22 mouse cellular contexts compared by ENCODE assay signal in the genomic region with DNA sequence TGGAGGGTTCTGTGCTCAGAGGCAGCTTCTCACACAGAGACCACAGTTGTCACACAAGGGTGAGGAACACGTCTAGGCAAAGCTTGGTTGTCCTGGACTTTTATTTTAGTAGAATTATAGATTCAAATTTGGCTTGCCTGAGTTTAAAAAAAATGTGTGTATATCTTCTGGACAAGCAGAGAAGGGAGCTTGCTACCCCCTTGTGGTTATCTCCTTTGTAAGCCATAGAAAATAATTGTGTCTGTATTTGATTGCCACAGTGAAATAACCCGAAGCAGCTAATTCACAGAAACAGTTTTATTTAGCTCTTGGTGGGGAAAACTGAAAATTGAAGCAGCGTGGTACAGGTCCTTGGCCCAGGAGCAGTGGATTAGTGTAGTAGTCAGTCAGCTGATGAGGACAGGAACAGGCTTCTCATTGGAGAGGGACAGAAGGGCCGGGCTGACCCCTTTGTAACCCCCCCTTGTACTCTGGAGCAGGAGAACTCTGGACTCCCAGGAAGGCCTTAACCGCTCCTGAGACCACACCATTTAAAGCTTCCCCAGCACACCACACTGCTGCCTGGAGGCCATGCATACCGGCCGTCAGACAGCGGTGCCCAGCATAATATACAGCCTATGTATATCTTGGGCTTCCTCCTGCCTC. TPM values are rescaled to one million over a fixed set of nuclear protein-coding genes. Genes with fewer than 3 reads are reported as not detected.
DNase-seq lines count a peak whose midpoint lies in the region; ATAC-seq and TF ChIP-seq lines count a peak whose summit lies in the region.
"Had no signal": no experiment of that assay in that cellular context is flagged by ENCODE, and none has a peak within 500 bp of the region (broad histone marks: within the 10 kb centered on the region; RNA-seq: fewer than 3 reads in every experiment).

No protein-coding gene starts in this region.

- no peak for TF ChIP-seq EP300 in lung, postnatal 0 days (IDR thresholded peaks at IDR 0.05)

- peaks cover 24% of the 10 kb centered on the region; the same call in 1 of the 2 replicates for H3K36me3 ChIP-seq in hindbrain, postnatal 0 days (ENCODE audit: insufficient read depth, low read length)
- H3K36me3 ChIP-seq in hindbrain, embryonic 14.5 days (replicated peaks; ENCODE audit: control insufficient read depth, insufficient read depth): peaks cover 61% of the 10 kb centered on the region
- peaks cover 17% of the 10 kb centered on the region; the same call in 1 of the 2 replicates for H3K36me3 ChIP-seq in lung, postnatal 0 days (ENCODE audit: insufficient read depth, low read length)

- 77% methylated on average over 8 of the region's 8 CpGs for WGBS in hindbrain, postnatal 0 days
- WGBS in hindbrain, embryonic 14.5 days: 80% methylated on average over 8 of the region's 8 CpGs
- WGBS in lung, postnatal 0 days: 77% methylated on average over 8 of the region's 8 CpGs

- peak; percentile 42 for TF ChIP-seq CTCF in hindbrain, postnatal 0 days (IDR thresholded peaks at IDR 0.05; ENCODE audit: low read depth)
- TF ChIP-seq CTCF in lung, postnatal 0 days (IDR thresholded peaks at IDR 0.05): peak; percentile 52

- no peak for DNase-seq in hindbrain, postnatal 0 days (ENCODE audit: low spot score)
- DNase-seq in hindbrain, embryonic 14.5 days (ENCODE audit: low spot score): no peak
- DNase-seq in lung, postnatal 0 days (ENCODE audit: low spot score): no peak
- DNase-seq in lung, postnatal 10 days: no peak
- peak; percentile 51 to 67 for DNase-seq in kidney, adult 8-10 months
- peak; percentile 51 to 88 for DNase-seq in kidney, postnatal 25 days
- no peak for DNase-seq in embryo, embryonic 9.5 days (ENCODE audit: extremely low spot score)
- DNase-seq in lung, postnatal 4 days: no peak
- DNase-seq: adrenal gland, adult 8-10 months; cerebellum, adult 18-20 months; cerebellum, postnatal 36 days; heart, adult 11 months; retina, postnatal 1 day; right cerebral cortex, postnatal 4 days; thymus, postnatal 25 days had no signal

- ATAC-seq in hindbrain, postnatal 0 days: no peak
- no peak for ATAC-seq in hindbrain, embryonic 14.5 days (ENCODE audit: low FRiP score)
- no peak for ATAC-seq in lung, postnatal 0 days
- ATAC-seq: forebrain, embryonic 16.5 days had no signal

- no peak overlapping the region for H3K4me3 ChIP-seq in hindbrain, postnatal 0 days (ENCODE audit: low read length)
- H3K4me3 ChIP-seq in hindbrain, embryonic 14.5 days (replicated peaks; ENCODE audit: low read length): no peak overlapping the region
- no peak overlapping the region for H3K4me3 ChIP-seq in lung, postnatal 0 days (ENCODE audit: low read depth, low read length)
- H3K4me3 ChIP-seq: hindbrain, embryonic 15.5 days had no signal

- H3K9ac ChIP-seq in hindbrain, postnatal 0 days (replicated peaks; ENCODE audit: low read length): no peak overlapping the region
- H3K9ac ChIP-seq in hindbrain, embryonic 14.5 days: no peak overlapping the region
- no peak overlapping the region for H3K9ac ChIP-seq in lung, postnatal 0 days (replicated peaks; ENCODE audit: low read depth)
- H3K9ac ChIP-seq: hindbrain, embryonic 15.5 days had no signal

- no peaks in the 10 kb centered on the region for H3K9me3 ChIP-seq in hindbrain, postnatal 0 days (ENCODE audit: low read length)
- no peaks in the 10 kb centered on the region for H3K9me3 ChIP-seq in hindbrain, embryonic 14.5 days (ENCODE audit: control insufficient read depth, low read length)
- H3K9me3 ChIP-seq in lung, postnatal 0 days (ENCODE audit: low read length): no peaks in the 10 kb centered on the region
- H3K9me3 ChIP-seq: hindbrain, embryonic 15.5 days had no signal

- no peak overlapping the region for H3K4me2 ChIP-seq in hindbrain, postnatal 0 days (ENCODE audit: low read depth, low read length)
- no peak overlapping the region for H3K4me2 ChIP-seq in hindbrain, embryonic 14.5 days (replicated peaks)
- H3K4me2 ChIP-seq in lung, postnatal 0 days (replicated peaks; ENCODE audit: low read depth, low read length): no peak overlapping the region
- H3K4me2 ChIP-seq: hindbrain, embryonic 15.5 days; midbrain, embryonic 11.5 days had no signal

- H3K4me1 ChIP-seq in hindbrain, postnatal 0 days (ENCODE audit: insufficient read depth, low read length): no peaks in the 10 kb centered on the region
- H3K4me1 ChIP-seq in hindbrain, embryonic 14.5 days (replicated peaks; ENCODE audit: control insufficient read depth, insufficient read depth, low read length): no peaks in the 10 kb centered on the region
- H3K4me1 ChIP-seq in lung, postnatal 0 days (ENCODE audit: insufficient read depth, low read depth, low read length): no peaks in the 10 kb centered on the region

- H3K27ac ChIP-seq in hindbrain, postnatal 0 days: no peak overlapping the region
- H3K27ac ChIP-seq in hindbrain, embryonic 14.5 days: no peak overlapping the region
- H3K27ac ChIP-seq in lung, postnatal 0 days (ENCODE audit: low read length): no peak overlapping the region
- H3K27ac ChIP-seq: hindbrain, embryonic 15.5 days; macrophage had no signal

- no peaks in the 10 kb centered on the region for H3K27me3 ChIP-seq in hindbrain, postnatal 0 days (ENCODE audit: insufficient read depth, low read length)
- H3K27me3 ChIP-seq in hindbrain, embryonic 14.5 days (ENCODE audit: control insufficient read depth, insufficient read depth, low read length): no peaks in the 10 kb centered on the region
- no peaks in the 10 kb centered on the region for H3K27me3 ChIP-seq in lung, postnatal 0 days (replicated peaks; ENCODE audit: insufficient read depth, low read length)
- H3K27me3 ChIP-seq: hindbrain, embryonic 15.5 days had no signal

RNA-seq across cellular contexts. Expression of a gene that starts 27.3 kb away (rescaled TPM):
- not detected in 2 replicates for total RNA-seq in hindbrain, postnatal 0 days (2014; rRNA removed)
- polyA plus RNA-seq in hindbrain, postnatal 0 days (2015; fragmentation: Nextera tagmentation; extraction: Ambion mirVana): 0.06 TPM in 1 of 2 replicates, not detected in the other
- polyA plus RNA-seq in hindbrain, embryonic 14.5 days (2014; fragmentation: Nextera tagmentation; extraction: Ambion mirVana): not detected in 2 replicates
- polyA plus RNA-seq in lung, postnatal 0 days (2015; fragmentation: Nextera tagmentation; extraction: Ambion mirVana): 0.04 and 0.13 TPM in 2 replicates
- total RNA-seq: adrenal gland, adult 8-10 months; gastrocnemius, adult 18-20 months; left cerebral cortex, adult 18-20 months had no signal
- polyA plus RNA-seq: G1E; hindbrain, embryonic 15.5 days; macrophage had no signal

Comparison
In these comparisons a context has a peak if more than half of its experiments do, and no peak if none do; other contexts are left out.
1. DNase-seq: peak in kidney, adult 8-10 months (2 of 2) and kidney, postnatal 25 days (2 of 2); none in hindbrain, postnatal 0 days (single experiment), hindbrain, embryonic 14.5 days (single experiment), lung, postnatal 0 days (single experiment), lung, postnatal 10 days (single experiment), embryo, embryonic 9.5 days (single experiment) and lung, postnatal 4 days (0 of 2).